Mouse (Mus musculus): ENCODE measurements around the gene Olfr243.
"Not testable (repeated sequence)": the region's sequence is repeated elsewhere in the genome, so short reads cannot be mapped to it uniquely, and the experiment has no call there.

The Olfr243 gene

GRCm38 (mm10) chr7:103714371-103714770 is at the start of gene Olfr243:
Gene Olfr243, plus strand, starts transcription at chr7:103714671.
- no peak for DNase-seq (ENCODE audit: low spot score in 2 of 2)

GRCm38 (mm10) chr7:103671091-103671490 is 43.4 kb upstream of the Olfr243 start, which contains the start of gene Olfr624:
Gene Olfr624, minus strand, starts transcription at chr7:103671191.
- no peak for DNase-seq (ENCODE audit: low spot score in 2 of 2)

GRCm38 (mm10) chr7:103682420-103682819 is 32.1 kb upstream of the Olfr243 start, which contains the start of gene Olfr625-ps1:
Gene Olfr625-ps1, plus strand, starts transcription at chr7:103682720.
- DNase-seq (ENCODE audit: low spot score in 2 of 2), result no peak

- no peak for DNase-seq (ENCODE audit: low spot score in 2 of 2)
Measured at GRCm38 (mm10) chr7:103699469-103699868, 15.0 kb upstream of the Olfr243 start.

- no peak for DNase-seq (ENCODE audit: low spot score in 2 of 2)
Measured at GRCm38 (mm10) chr7:103712024-103712423, 2.4 kb upstream of the Olfr243 start.

GRCm38 (mm10) chr7:103716398-103716797 is 1.9 kb downstream of the Olfr243 start:
- not testable (repeated sequence) for DNase-seq (ENCODE audit: low spot score in 2 of 2)

GRCm38 (mm10) chr7:103730074-103730473 is 15.6 kb downstream of the Olfr243 start, which contains the start of gene Olfr628:
Gene Olfr628, plus strand, starts transcription at chr7:103730374.
- no peak for DNase-seq (ENCODE audit: low spot score in 2 of 2)

GRCm38 (mm10) chr7:103744843-103745242 is 30.4 kb downstream of the Olfr243 start, which contains the start of gene Olfr629:
Gene Olfr629, minus strand, starts transcription at chr7:103744943.
- DNase-seq (ENCODE audit: low spot score in 2 of 2), result no peak

- no peak for DNase-seq (ENCODE audit: low spot score in 2 of 2)
Measured at GRCm38 (mm10) chr7:103757233-103757632, 42.8 kb downstream of the Olfr243 start, which contains the start of gene Olfr630. Gene Olfr630, minus strand, starts transcription at chr7:103757333.

GRCm38 (mm10) chr7:103762212-103762611 is 47.7 kb downstream of the Olfr243 start:
- not testable (repeated sequence) for DNase-seq (ENCODE audit: low spot score in 2 of 2)

GRCm38 (mm10) chr7:103767687-103768086 is 53.2 kb downstream of the Olfr243 start:
- not testable (repeated sequence) for DNase-seq (ENCODE audit: low spot score in 2 of 2)
